Mouse (Mus musculus) hematopoietic stem cell, adult 5-6 weeks (primary cell): Measurements from ENCODE around the gene Npffr2. TPM values are rescaled to one million over a fixed set of nuclear protein-coding genes. Genes with fewer than 3 reads are reported as not detected.
A peak's percentile ranks its signal among the peaks of the same experiment; 100 is the strongest.
"Not testable (repeated sequence)": the region's sequence is repeated elsewhere in the genome, so short reads cannot be mapped to it uniquely, and the experiment has no call there.

Source experiments
- ATAC-seq, 2 experiments: fragments of 125-278 bp in 1 of 2; replicated peaks in 1 of 2; 2 replicates each; pipeline ENCODE4 v1.8.0; 2016 to 2017; ENCODE audit warnings: inconsistent platforms in 2 of 2, mild to moderate bottlenecking in 2 of 2, moderate number of reproducible peaks in 2 of 2, low read depth in 1 of 2, moderate TSS enrichment in 1 of 2; ENCODE audit not compliant: low FRiP score in 2 of 2, poor library complexity in 2 of 2, severe bottlenecking in 2 of 2, insufficient read depth in 1 of 2, low TSS enrichment in 1 of 2
- total RNA-seq: library from RNA; stranded (forward); fragments of 172-1452, 232-1000 nt; gene quantifications from 2 replicates; pipeline ENCODE4 v1.2.3, GENCODE M21; 2017

The Npffr2 gene
- not detected in 2 replicates for total RNA-seq

DNA sequence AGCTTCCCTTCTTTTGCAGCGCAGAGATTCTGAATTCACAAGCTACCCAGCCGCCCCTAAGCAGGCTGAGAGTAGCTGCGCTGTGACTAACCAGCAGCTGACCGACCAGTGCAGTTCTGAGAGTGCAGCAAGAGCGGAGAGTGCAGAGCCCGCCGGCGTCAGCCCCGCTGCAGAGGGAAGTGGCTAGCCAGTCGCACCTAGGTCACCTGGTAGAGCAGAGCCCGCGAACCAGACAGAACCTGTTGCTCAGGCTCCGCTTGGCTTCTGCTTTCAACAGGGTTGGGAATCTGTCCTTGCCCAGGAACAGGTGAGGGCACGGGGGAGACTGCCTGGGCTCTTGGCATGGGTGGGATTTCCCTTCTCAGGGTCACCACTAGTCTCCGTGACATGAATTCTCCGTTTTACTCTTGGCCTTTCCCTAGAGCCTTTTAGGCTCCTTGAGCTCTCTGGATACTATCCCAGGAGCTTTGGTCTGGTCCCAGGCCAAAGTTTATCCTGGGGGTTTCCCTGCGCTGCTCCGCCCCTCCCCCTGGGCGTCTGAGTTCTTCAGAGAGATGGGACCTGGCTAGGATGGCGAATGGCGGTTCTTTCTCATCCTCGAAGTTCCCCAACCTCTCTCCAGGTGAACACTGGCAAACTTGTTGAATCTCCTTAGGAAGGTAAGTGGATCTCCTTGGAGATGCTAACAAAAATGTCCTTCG, at the start of gene Npffr2:
Gene Npffr2 (plus strand): TSS at position 552 of the 701 bp plus-strand sequence.
- 0 out of 4 replicates have a peak, but pooled peaks have one; percentile 37 to 42 for ATAC-seq

GRCm38 (mm10) chr5:89492560-89492959, 34.7 kb upstream of the Npffr2 start:
- no peak for ATAC-seq

DNA sequence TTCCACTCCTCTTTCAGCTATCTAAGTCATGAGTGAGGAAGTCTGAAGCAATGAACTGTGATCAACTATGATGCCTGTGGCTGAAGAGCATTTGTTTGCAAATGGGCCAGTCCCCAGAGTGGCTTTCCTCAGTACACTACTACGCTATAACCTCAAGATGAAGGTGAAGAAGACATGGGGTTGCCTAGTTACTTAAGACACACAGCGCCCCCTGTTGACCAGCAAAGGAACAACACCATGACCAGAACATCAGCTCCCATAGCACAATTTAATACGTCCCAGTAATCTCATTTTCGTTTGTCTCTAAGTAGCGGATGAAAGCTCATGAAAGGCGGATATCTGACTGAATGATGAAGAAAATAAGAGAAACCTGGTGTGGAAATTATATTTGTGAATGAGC, 27.0 kb upstream of the Npffr2 start:
- ATAC-seq: no peak

- no peak for ATAC-seq
Observed at GRCm38 (mm10) chr5:89518641-89519040, 8.6 kb upstream of the Npffr2 start.

- no peak for ATAC-seq
Observed at GRCm38 (mm10) chr5:89526181-89526778, 949 bp upstream of the Npffr2 start.

- ATAC-seq: no peak
Observed at GRCm38 (mm10) chr5:89528951-89529350, 1.7 kb downstream of the Npffr2 start.

DNA sequence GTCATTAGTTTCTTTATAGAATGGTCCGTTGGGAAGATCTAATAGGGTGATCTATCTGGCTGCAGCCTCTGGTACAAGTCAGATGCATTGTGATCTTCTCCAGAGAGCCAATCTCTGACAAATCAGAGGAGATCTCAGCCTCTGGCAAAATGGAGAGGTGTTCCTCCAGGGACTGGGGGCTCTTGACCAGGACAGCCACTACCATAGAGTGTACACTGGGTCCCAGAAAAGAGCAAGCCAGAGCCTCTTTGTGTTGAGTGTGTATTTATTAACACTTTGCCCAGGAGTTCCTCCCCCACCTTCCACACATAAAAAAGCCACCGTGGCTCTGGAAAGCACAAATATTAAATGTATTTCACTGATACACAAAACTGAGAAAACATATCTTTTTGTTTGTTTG, 2.2 kb downstream of the Npffr2 start:
- no peak for ATAC-seq

DNA sequence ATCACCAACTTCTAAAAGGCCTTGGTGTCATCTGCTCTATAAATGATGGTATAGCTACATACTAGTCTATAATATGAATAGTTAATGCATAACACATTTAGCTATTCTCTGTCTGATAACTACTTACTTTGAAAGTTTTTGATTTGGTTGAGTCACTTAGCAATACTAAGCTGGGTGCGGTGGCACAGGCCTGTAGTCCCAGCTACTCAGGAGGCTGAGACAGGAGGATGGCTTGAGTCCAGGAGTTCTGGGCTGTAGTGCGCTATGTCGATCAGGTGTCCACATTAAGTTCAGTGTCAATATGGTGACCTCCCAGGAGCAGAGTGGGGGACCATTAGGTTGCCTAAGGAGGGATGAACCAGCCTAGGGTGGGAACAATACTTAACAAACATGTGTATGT, 8.8 kb downstream of the Npffr2 start:
- peak; percentile 60 to 100; a peak in 3 of 4 replicates for ATAC-seq

GRCm38 (mm10) chr5:89542472-89542871, 15.2 kb downstream of the Npffr2 start:
- no peak for ATAC-seq

DNA sequence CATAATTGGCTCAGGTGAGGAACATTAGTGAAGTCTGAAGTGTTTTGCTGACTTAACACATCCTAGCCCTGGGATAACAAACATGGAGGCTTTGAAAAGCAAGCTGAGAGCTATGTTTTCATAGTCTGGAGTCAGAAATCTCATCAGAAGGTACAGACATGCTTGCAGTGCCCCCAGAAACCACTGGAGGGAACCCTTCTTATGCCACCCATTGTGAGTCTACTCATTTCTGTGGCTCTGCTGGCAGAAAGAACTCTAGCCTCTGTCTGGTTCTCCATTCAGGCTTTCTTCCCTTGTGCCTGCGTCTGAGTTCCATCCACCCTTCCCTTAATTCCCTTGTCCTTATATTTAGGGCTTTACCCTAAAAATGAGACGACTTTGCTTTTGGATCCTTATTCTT, 16.2 kb downstream of the Npffr2 start:
- ATAC-seq: peak; percentile 86 to 97; a peak in 3 of 4 replicates

DNA sequence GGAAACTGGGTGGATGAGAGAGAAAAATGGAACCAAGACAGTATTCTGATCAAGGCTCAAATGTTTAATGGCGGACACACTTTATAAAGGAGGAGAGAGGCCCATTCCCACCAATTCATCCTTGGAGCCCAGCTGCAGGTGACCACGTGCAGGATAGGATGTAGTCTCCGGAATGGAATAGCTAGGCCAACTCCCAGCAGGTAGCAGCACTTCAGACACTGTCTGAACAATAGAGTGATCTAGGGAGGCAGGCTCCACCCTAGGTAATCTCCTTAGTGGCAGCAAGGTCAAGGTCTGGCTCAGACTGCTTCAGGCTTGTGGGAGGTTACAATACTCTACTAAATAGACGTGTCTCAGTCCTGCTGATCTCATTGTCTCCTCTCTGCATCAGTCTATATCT, 31.9 kb downstream of the Npffr2 start:
- not testable (repeated sequence) for ATAC-seq

- ATAC-seq: no peak
Observed at GRCm38 (mm10) chr5:89561381-89561780, 34.2 kb downstream of the Npffr2 start.

DNA sequence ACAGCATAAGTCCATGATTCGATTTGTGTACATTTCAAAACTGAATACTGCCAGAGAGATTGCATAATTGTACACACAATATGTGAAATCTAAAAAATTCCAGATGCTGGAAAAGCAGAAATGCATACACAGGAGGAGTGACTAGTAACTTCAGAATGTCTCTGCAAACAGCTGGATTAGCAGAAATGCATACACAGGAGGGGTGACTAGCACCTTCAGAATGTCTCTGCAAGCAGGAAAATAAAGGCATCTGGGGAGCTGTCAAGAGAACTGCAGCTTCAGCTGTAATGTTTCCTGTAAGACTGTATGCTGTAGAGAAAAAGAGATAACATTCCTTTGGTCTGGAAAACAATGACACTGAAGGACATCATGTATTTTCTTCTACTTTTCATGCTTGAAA, 51.4 kb downstream of the Npffr2 start:
- no peak for ATAC-seq

DNA sequence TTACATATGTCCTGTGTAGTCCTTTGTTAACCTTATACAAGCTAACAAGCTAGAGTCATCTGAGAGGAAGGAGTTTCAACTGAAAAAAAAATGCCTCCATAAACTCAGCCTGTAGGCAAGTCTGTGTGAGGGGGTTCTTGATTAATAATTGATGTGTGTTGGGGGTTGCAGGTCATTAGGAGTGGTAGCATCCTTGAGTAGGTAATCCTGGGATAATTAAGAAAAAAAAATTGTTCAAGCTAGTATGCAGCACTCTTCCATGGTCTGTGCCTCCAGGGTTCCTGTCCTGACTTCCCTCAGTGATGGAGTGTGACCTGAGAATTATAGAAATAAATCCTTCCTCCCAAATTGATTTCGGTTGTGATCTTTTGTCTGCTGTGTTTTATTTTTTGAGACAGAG, 52.0 kb downstream of the Npffr2 start:
- ATAC-seq: no peak

DNA sequence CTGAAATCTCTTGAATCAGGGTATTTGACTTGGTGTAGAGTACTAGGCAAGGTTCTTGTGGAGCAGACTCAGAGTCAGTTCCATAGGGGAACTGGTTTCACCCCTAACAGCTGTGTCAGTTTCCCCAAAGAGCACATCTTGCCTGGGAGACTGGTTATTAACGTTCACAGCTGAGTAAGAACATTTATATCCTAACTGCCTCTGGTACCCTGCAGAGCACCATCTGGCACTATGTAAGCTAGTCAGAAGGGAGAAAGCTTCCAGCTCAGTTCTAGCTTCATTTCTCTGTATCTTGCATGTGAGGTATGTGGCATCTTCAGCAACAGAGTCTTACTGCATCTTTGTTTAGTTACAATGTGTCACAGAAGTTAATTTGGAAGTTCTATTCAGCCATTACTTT, 53.9 kb downstream of the Npffr2 start:
- no peak for ATAC-seq

DNA sequence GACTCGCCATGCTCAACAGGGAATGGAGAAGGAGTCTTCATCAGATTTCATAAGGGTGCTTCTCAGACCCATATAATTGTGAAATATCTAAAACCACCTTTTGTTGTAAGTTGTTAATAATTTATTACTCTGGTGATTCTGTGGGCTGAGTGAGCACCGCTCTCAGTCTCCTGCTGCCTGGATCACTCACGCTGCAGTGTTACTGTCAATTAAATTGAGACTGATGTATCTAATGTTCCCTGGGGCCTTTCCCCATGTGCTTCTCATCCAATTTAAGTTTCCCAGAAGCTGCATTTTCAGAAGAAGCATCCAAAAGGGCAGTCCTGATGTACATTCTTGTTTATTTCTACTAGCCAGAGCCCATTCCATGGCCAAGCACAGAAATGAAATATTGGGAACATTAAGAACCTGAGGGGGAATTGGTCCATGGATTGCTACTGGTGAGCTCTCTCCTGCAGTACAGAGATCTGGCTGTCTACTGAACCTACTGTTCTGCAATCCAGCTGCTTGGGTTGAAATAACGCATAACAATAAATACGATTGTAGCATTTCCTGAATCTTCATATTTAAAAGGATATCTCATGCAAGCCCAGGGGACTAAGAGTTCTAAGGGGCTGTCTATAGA, 54.6 kb downstream of the Npffr2 start:
- ATAC-seq: no peak

GRCm38 (mm10) chr5:89585021-89585420, 57.8 kb downstream of the Npffr2 start:
- ATAC-seq: no peak

DNA sequence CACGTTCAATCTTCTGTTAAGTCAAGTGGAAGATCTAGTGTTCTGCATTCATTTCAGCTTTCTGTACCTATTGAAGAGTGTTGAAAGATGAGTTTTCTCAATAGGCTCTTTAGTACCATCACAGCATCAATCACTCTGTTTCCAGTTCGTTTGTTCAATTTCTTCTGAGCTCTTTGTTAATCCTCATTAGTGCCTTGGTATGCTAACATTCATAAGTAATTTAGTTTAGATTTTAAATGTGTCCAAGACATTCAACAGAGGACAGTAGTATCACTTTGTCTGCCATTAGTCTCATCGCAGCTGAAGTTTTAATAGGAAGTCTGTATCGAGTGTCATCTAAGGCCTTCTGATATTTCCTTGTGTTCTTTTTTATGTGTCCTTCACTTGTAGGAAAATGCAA, 65.1 kb downstream of the Npffr2 start:
- ATAC-seq: no peak
